22 mouse cellular contexts compared by ENCODE assay signal in genomic region chr10:128004918-128005317, GRCm38 (mm10). TPM values are rescaled to one million over a fixed set of nuclear protein-coding genes. Genes with fewer than 3 reads are reported as not detected.
DNase-seq lines count a peak whose midpoint lies in the region; ATAC-seq and TF ChIP-seq lines count a peak whose summit lies in the region.
"Had no signal": no experiment of that assay in that cellular context is flagged by ENCODE, and none has a peak within 500 bp of the region (broad histone marks: within the 10 kb centered on the region; RNA-seq: fewer than 3 reads in every experiment).

No protein-coding gene starts in this region.

- no peaks in the 10 kb centered on the region for H3K27me3 ChIP-seq in intestine, postnatal 0 days (replicated peaks; ENCODE audit: control insufficient read depth, insufficient read depth, low read length)
- no peaks in the 10 kb centered on the region for H3K27me3 ChIP-seq in midbrain, embryonic 14.5 days (ENCODE audit: control insufficient read depth, insufficient read depth, low read length)
- H3K27me3 ChIP-seq: hindbrain, embryonic 13.5 days had no signal

- H3K9ac ChIP-seq in intestine, postnatal 0 days (ENCODE audit: low read depth, low read length): no peak overlapping the region
- H3K9ac ChIP-seq in midbrain, embryonic 14.5 days (replicated peaks; ENCODE audit: low read length): no peak overlapping the region
- H3K9ac ChIP-seq: hindbrain, embryonic 13.5 days had no signal

- WGBS in intestine, postnatal 0 days: 41% methylated on average over 10 of the region's 10 CpGs
- WGBS in midbrain, embryonic 14.5 days: 90% methylated on average over 10 of the region's 10 CpGs

- no peak overlapping the region for H3K4me3 ChIP-seq in intestine, postnatal 0 days (ENCODE audit: low read depth, low read length)
- H3K4me3 ChIP-seq in midbrain, embryonic 14.5 days (replicated peaks; ENCODE audit: low read depth, low read length): no peak overlapping the region
- H3K4me3 ChIP-seq: embryonic facial prominence, embryonic 10.5 days; forebrain, embryonic 10.5 days; gastrocnemius, adult 2 months; heart, embryonic 10.5 days; hindbrain, embryonic 13.5 days had no signal

- no peaks in the 10 kb centered on the region for H3K9me3 ChIP-seq in intestine, postnatal 0 days (ENCODE audit: control insufficient read depth)
- no peaks in the 10 kb centered on the region for H3K9me3 ChIP-seq in midbrain, embryonic 14.5 days (ENCODE audit: control insufficient read depth, low read length)
- H3K9me3 ChIP-seq: embryonic facial prominence, embryonic 10.5 days; forebrain, embryonic 10.5 days; heart, embryonic 10.5 days; hindbrain, embryonic 13.5 days had no signal

- no peaks in the 10 kb centered on the region for H3K36me3 ChIP-seq in intestine, postnatal 0 days (ENCODE audit: control insufficient read depth, insufficient read depth)
- no peaks in the 10 kb centered on the region for H3K36me3 ChIP-seq in midbrain, embryonic 14.5 days (ENCODE audit: control insufficient read depth, insufficient read depth, low read length)
- H3K36me3 ChIP-seq: embryonic facial prominence, embryonic 10.5 days; forebrain, embryonic 10.5 days; heart, embryonic 10.5 days; hindbrain, embryonic 13.5 days had no signal

- no peak for ATAC-seq in intestine, postnatal 0 days
- ATAC-seq in midbrain, embryonic 14.5 days (ENCODE audit: low FRiP score, low TSS enrichment): no peak
- ATAC-seq: forebrain, embryonic 14.5 days; hindbrain, postnatal 0 days had no signal

- DNase-seq in heart, adult 11 months: peak; percentile 55
- no peak for DNase-seq in heart, postnatal 4 days
- DNase-seq in thymus, postnatal 0 days (ENCODE audit: low spot score): peak; percentile 40
- DNase-seq in thymus, postnatal 14 days: no peak
- no peak for DNase-seq in midbrain, embryonic 14.5 days
- DNase-seq: adrenal gland, postnatal 10 days; cerebellum, adult 18-20 months; cerebellum, adult 9-11 months; cerebellum, postnatal 36 days; gastrocnemius, adult 2 months; gastrocnemius, postnatal 36 days; heart, adult 18-20 months; heart, postnatal 10 days had no signal

- H3K27ac ChIP-seq in intestine, postnatal 0 days (ENCODE audit: low read depth, low read length): peak overlapping the region; percentile 79
- no peak overlapping the region for H3K27ac ChIP-seq in midbrain, embryonic 14.5 days (replicated peaks; ENCODE audit: low read depth, low read length)
- H3K27ac ChIP-seq: embryonic facial prominence, embryonic 10.5 days; forebrain, embryonic 10.5 days; gastrocnemius, adult 2 months; heart, embryonic 10.5 days; hindbrain, embryonic 13.5 days; hindbrain, postnatal 0 days had no signal

- H3K4me2 ChIP-seq in intestine, postnatal 0 days (replicated peaks; ENCODE audit: low read depth): no peak overlapping the region
- H3K4me2 ChIP-seq in midbrain, embryonic 14.5 days (ENCODE audit: low read length): no peak overlapping the region
- H3K4me2 ChIP-seq: hindbrain, embryonic 13.5 days had no signal

- H3K4me1 ChIP-seq in intestine, postnatal 0 days (replicated peaks; ENCODE audit: control insufficient read depth, insufficient read depth, low read length): 0 out of 2 replicates have a peak, but pooled peaks cover 3% of the 10 kb centered on the region
- no peaks in the 10 kb centered on the region for H3K4me1 ChIP-seq in midbrain, embryonic 14.5 days (ENCODE audit: control insufficient read depth, insufficient read depth, low read length)
- H3K4me1 ChIP-seq: forebrain, embryonic 10.5 days; heart, embryonic 10.5 days; hindbrain, embryonic 13.5 days had no signal

- no peak for TF ChIP-seq CTCF in intestine, postnatal 0 days (IDR thresholded peaks at IDR 0.05; ENCODE audit: low read depth)

RNA-seq across cellular contexts. Expression of gene Hsd17b6, which starts 2.5 kb away (rescaled TPM):
- not detected for total RNA-seq in heart, postnatal 4 days (2021)
- 0.16 and 0.22 TPM in 2 replicates for polyA plus RNA-seq in thymus, postnatal 0 days (2015; fragmentation: Nextera tagmentation; extraction: Ambion mirVana)
- 0.74 and 0.86 TPM in 2 replicates for polyA plus RNA-seq in intestine, postnatal 0 days (2015; fragmentation: Nextera tagmentation; extraction: Ambion mirVana)
- polyA plus RNA-seq in midbrain, embryonic 14.5 days (2014; fragmentation: Nextera tagmentation; extraction: Ambion mirVana): not detected in 2 replicates
- total RNA-seq: gastrocnemius, adult 2 months; gastrocnemius, postnatal 36 days; heart, adult 18-20 months; heart, postnatal 10 days; hematopoietic stem cell, adult 5-6 weeks; hindbrain, postnatal 0 days had no signal
- polyA plus RNA-seq: embryonic facial prominence, embryonic 10.5 days; forebrain, embryonic 10.5 days; forebrain, embryonic 14.5 days; heart, embryonic 10.5 days; heart, embryonic 14.5 days; hindbrain, embryonic 13.5 days; hindbrain, postnatal 0 days had no signal

RNA-seq across cellular contexts. Expression of gene Prim1, which starts 10.1 kb away (rescaled TPM):
- total RNA-seq in heart, postnatal 4 days (2021): 10 to 100 TPM; 30.0 to 31.1 TPM
- 89.6 and 98.8 TPM in 2 replicates for polyA plus RNA-seq in thymus, postnatal 0 days (2015; fragmentation: Nextera tagmentation; extraction: Ambion mirVana)
- polyA plus RNA-seq in intestine, postnatal 0 days (2015; fragmentation: Nextera tagmentation; extraction: Ambion mirVana): 18.7 and 22.1 TPM in 2 replicates
- 41.1 and 42.7 TPM in 2 replicates for polyA plus RNA-seq in midbrain, embryonic 14.5 days (2014; fragmentation: Nextera tagmentation; extraction: Ambion mirVana)

RNA-seq across cellular contexts. Expression of gene Naca, which starts 30.5 kb away (rescaled TPM):
- 100 to 1,000 TPM; 738 to 766 TPM for total RNA-seq in heart, postnatal 4 days (2021)
- 829 and 868 TPM in 2 replicates for polyA plus RNA-seq in thymus, postnatal 0 days (2015; fragmentation: Nextera tagmentation; extraction: Ambion mirVana)
- polyA plus RNA-seq in intestine, postnatal 0 days (2015; fragmentation: Nextera tagmentation; extraction: Ambion mirVana): 511 and 531 TPM in 2 replicates
- 627 and 634 TPM in 2 replicates for polyA plus RNA-seq in midbrain, embryonic 14.5 days (2014; fragmentation: Nextera tagmentation; extraction: Ambion mirVana)

RNA-seq across cellular contexts. Expression of gene Ptges3, which starts 53.8 kb away (rescaled TPM):
- total RNA-seq in heart, postnatal 4 days (2021): 100 to 1,000 TPM; 125 to 132 TPM
- polyA plus RNA-seq in thymus, postnatal 0 days (2015; fragmentation: Nextera tagmentation; extraction: Ambion mirVana): 401 and 422 TPM in 2 replicates
- polyA plus RNA-seq in intestine, postnatal 0 days (2015; fragmentation: Nextera tagmentation; extraction: Ambion mirVana): 264 and 269 TPM in 2 replicates
- 413 and 443 TPM in 2 replicates for polyA plus RNA-seq in midbrain, embryonic 14.5 days (2014; fragmentation: Nextera tagmentation; extraction: Ambion mirVana)

Comparison
In these comparisons a context has a peak if more than half of its experiments do, and no peak if none do; other contexts are left out.
1. DNase-seq: peak in heart, adult 11 months (single experiment) and thymus, postnatal 0 days (single experiment); none in heart, postnatal 4 days (single experiment), thymus, postnatal 14 days (single experiment) and midbrain, embryonic 14.5 days (single experiment).